Mouse (Mus musculus): Measurements from ENCODE around the gene Kcnc1. TPM values are rescaled to one million over a fixed set of nuclear protein-coding genes. Genes with fewer than 3 reads are reported as not detected.

Gene Kcnc1
- total and polyA plus RNA-seq, 3 experiments = 0.08 to 0.14 TPM; not detected in 1

DNA sequence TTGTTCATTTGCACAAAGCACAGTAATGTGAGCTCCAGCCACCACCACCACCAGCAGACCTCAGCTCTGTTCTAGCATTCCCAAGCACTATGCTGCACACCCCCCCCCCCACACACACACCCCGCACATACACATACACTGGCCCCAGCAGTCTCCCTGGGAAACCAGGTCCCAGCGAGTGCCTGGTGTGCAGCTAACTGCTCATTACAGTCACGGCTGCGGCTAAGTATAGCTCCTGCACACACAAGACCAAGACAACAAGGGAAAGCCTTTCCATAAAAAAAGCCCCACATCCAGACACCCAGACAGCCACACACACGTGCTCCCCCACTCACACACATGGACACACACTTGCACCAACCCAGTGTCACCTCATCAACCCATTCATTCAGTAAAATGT, 16.5 kb downstream of the Kcnc1 start:
- dilution Hi-C loops (cut with MboI; ENCODE audit: extremely low pct_ligation_motif_present, extremely low pct_unique_long_range_greater_than_20kb, low sequenced_read_pairs) (no loop called here), in situ Hi-C loops (cut with MboI; ENCODE audit: low pct_ligation_motif_present, low pct_unique_long_range_greater_than_20kb, low sequenced_read_pairs) (no loop called here)
- no peak overlapping the region for H3K4me3 ChIP-seq (replicated peaks in 1 of 3; ENCODE audit: low read depth in 2 of 3, low read length in 2 of 3, poor library complexity in 1 of 3)
- H3K9me3 ChIP-seq (replicated peaks; ENCODE audit: low read length) = no peaks in the 10 kb centered on the region
- DNase-seq (ENCODE audit: extremely low read depth) = no peak
- H3K9ac ChIP-seq (ENCODE audit: insufficient read depth, low read depth) = no peak overlapping the region
- H3K4me1 ChIP-seq (ENCODE audit: control insufficient read depth in 1 of 2, insufficient read depth in 2 of 2) = peaks cover 12 to 24% of the 10 kb centered on the region in 2 experiments
- no peak for TF ChIP-seq MAZ (IDR thresholded peaks at IDR 0.05; ENCODE audit: low read depth, low read length)
- no peak for TF ChIP-seq IRF4 (IDR thresholded peaks at IDR 0.05; ENCODE audit: low read depth, low read length)
- no peak for TF ChIP-seq USF2 (conservative IDR thresholded peaks at IDR 0.05; ENCODE audit: low read depth, low read length)
- no peak for TF ChIP-seq TCF12 (IDR thresholded peaks at IDR 0.05; ENCODE audit: low read depth, low read length)
- no peak for TF ChIP-seq MEF2A (IDR thresholded peaks at IDR 0.05; ENCODE audit: borderline replicate concordance, low read depth, low read length)
- no peaks in the 10 kb centered on the region for H3K36me3 ChIP-seq (replicated peaks in 1 of 2; ENCODE audit: control insufficient read depth in 1 of 2, insufficient read depth in 1 of 2, low read length in 1 of 2)
- no peak overlapping the region for H3K4me2 ChIP-seq (ENCODE audit: insufficient read depth, low read depth, poor library complexity, severe bottlenecking)
- H3K27me3 ChIP-seq (replicated peaks) = no peaks in the 10 kb centered on the region
- H3K79me2 ChIP-seq (replicated peaks; ENCODE audit: control insufficient read depth, extremely low read depth, insufficient read depth, poor library complexity, severe bottlenecking) = no peaks in the 10 kb centered on the region
- H3K27ac ChIP-seq (ENCODE audit: insufficient read depth, low read depth) = no peak overlapping the region

DNA sequence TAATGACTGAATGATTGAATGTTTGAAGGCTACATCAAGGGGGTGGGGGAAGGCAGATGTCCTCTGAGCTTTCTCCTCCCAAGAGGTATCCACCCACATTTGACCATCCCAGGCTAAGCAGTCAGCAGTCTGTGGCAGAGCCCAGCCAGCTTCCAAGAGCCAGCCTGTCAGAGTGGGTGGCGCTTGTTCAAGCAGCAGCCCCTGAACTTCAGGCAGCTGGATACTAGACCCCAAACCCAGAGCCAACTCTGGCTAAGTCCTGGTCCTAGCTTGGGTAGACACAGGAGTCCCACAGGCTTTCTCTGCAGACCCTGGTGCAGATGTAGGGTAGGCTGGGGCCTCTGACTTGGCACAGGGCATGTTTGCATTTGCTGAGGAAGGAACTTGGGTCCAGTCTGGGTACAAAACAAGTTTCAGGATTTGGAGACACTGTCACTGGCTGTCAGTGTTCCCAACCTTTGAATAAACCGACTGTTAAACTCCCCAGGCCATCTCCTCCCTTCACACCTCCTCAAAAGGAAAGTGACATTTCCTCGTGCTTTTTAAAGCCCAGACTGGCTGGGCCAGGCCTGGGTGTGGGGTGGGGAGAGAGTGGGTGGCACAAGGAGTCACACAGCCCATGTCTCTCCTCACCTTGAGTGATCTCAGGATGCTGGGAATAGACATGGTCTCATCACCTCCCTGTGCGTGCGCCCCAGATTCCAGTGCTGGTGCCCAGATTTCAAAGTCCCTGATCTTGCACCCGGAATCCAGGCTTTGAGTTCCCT, 17.8 kb downstream of the Kcnc1 start:
- Histone ChIP-seq H3K27me3 (replicated peaks) (no peaks in the 10 kb centered on the region), H3K9ac (ENCODE audit: insufficient read depth, low read depth) (no peak overlapping the region), H3K36me3 (replicated peaks in 1 of 2; ENCODE audit: control insufficient read depth in 1 of 2, insufficient read depth in 1 of 2, low read length in 1 of 2) (no peaks in the 10 kb centered on the region), H3K4me2 (ENCODE audit: insufficient read depth, low read depth, poor library complexity, severe bottlenecking) (no peak overlapping the region), H3K9me3 (replicated peaks; ENCODE audit: low read length) (no peaks in the 10 kb centered on the region), H3K79me2 (replicated peaks; ENCODE audit: control insufficient read depth, extremely low read depth, insufficient read depth, poor library complexity, severe bottlenecking) (no peaks in the 10 kb centered on the region), H3K4me1 (ENCODE audit: control insufficient read depth in 1 of 2, insufficient read depth in 2 of 2) (peaks cover 5 to 15% of the 10 kb centered on the region in 2 experiments; a peak in 3 of 4 replicates), H3K27ac (ENCODE audit: insufficient read depth, low read depth) (no peak overlapping the region), H3K4me3 (replicated peaks in 1 of 3; ENCODE audit: low read depth in 2 of 3, low read length in 2 of 3, poor library complexity in 1 of 3) (no peak overlapping the region)
- no peak for TF ChIP-seq CHD2 (IDR thresholded peaks at IDR 0.05; ENCODE audit: low read length)
- TF ChIP-seq EP300 (IDR thresholded peaks at IDR 0.05; ENCODE audit: low read length) = no peak
- no peak for TF ChIP-seq MEF2A (IDR thresholded peaks at IDR 0.05; ENCODE audit: borderline replicate concordance, low read depth, low read length)
- no peak for TF ChIP-seq MAFK (IDR thresholded peaks at IDR 0.05; ENCODE audit: insufficient replicate concordance, low read length)
- no peak for TF ChIP-seq GABPA (IDR thresholded peaks at IDR 0.05; ENCODE audit: insufficient replicate concordance, low read depth, low read length)
- TF ChIP-seq E2F4 (IDR thresholded peaks at IDR 0.05; ENCODE audit: insufficient replicate concordance, low read depth, low read length) = no peak
- TF ChIP-seq SIN3A (IDR thresholded peaks at IDR 0.05; ENCODE audit: low read length) = no peak
- no peak for TF ChIP-seq POLR2AphosphoS2 (IDR thresholded peaks at IDR 0.05; ENCODE audit: low read depth, low read length)
- TF ChIP-seq TCF12 (IDR thresholded peaks at IDR 0.05; ENCODE audit: low read depth, low read length) = no peak
- no peak for TF ChIP-seq UBTF (IDR thresholded peaks at IDR 0.05; ENCODE audit: low read depth, low read length)
- no peak for TF ChIP-seq BHLHE40 (IDR thresholded peaks at IDR 0.05; ENCODE audit: low read depth, low read length)
- no peak for TF ChIP-seq IRF4 (IDR thresholded peaks at IDR 0.05; ENCODE audit: low read depth, low read length)
- no peak for TF ChIP-seq MAZ (IDR thresholded peaks at IDR 0.05; ENCODE audit: low read depth, low read length)
- no peak for DNase-seq (ENCODE audit: extremely low read depth)
- in situ Hi-C loops (cut with MboI; ENCODE audit: low pct_ligation_motif_present, low pct_unique_long_range_greater_than_20kb, low sequenced_read_pairs) = no loop called here
- dilution Hi-C loops (cut with MboI; ENCODE audit: extremely low pct_ligation_motif_present, extremely low pct_unique_long_range_greater_than_20kb, low sequenced_read_pairs) = no loop called here

Measured in CH12.LX (cell line).